Mouse (Mus musculus): ENCODE measurements at regions not wholly inside any gene's neighbourhood (a gene's known extent, or its start where the extent isn't known, plus 50 kb on each side); places are given as distances from the start of the nearest gene placed in this dataset.

GRCm38 (mm10) chr17:83937576-83937975, 89.8 kb upstream of the Haao start:
- TF ChIP-seq POLR2A (IDR thresholded peaks at IDR 0.05; ENCODE audit: insufficient read length, low read depth) (no peak), MAX (IDR thresholded peaks at IDR 0.05; ENCODE audit: low read depth) (no peak), USF1 (IDR thresholded peaks at IDR 0.05; ENCODE audit: low read depth) (no peak), CEBPB (IDR thresholded peaks at IDR 0.05; ENCODE audit: insufficient read depth, poor library complexity, severe bottlenecking) (no peak), E2F4 (IDR thresholded peaks at IDR 0.05; ENCODE audit: insufficient read depth) (no peak), TCF3 (IDR thresholded peaks at IDR 0.05; ENCODE audit: insufficient read length, low read depth) (no peak), MYOD1 (IDR thresholded peaks at IDR 0.05; ENCODE audit: control insufficient read depth in 1 of 3, insufficient read length in 2 of 3, low read depth in 2 of 3) (no peak), TCF12 (IDR thresholded peaks at IDR 0.05; ENCODE audit: insufficient read depth, poor library complexity, severe bottlenecking) (no peak), MYOG (IDR thresholded peaks at IDR 0.05; ENCODE audit: control insufficient read depth in 1 of 3, insufficient read depth in 1 of 3, insufficient read length in 2 of 3, low read depth in 2 of 3) (no peak)
